Mouse (Mus musculus) MEL-GATA-1-ER (cell line): ENCODE measurements at regions not wholly inside any gene's neighbourhood (a gene's known extent, or its start where the extent isn't known, plus 50 kb on each side); places are given as distances from the start of the nearest gene placed in this dataset.

Experiments used
- DNase-seq: peaks from one replicate; pipeline ENCODE4 v3.0.0-alpha.2; 2012; ENCODE audit warnings: low read depth; ENCODE audit errors: extremely low read depth

- DNase-seq, result no peak
These were observed 327.4 kb downstream of the Btg1 start for GRCm38 (mm10) chr10:96944229-96944628.

GRCm38 (mm10) chr10:96947971-96948370, 331.2 kb downstream of the Btg1 start:
- no peak for DNase-seq

DNA sequence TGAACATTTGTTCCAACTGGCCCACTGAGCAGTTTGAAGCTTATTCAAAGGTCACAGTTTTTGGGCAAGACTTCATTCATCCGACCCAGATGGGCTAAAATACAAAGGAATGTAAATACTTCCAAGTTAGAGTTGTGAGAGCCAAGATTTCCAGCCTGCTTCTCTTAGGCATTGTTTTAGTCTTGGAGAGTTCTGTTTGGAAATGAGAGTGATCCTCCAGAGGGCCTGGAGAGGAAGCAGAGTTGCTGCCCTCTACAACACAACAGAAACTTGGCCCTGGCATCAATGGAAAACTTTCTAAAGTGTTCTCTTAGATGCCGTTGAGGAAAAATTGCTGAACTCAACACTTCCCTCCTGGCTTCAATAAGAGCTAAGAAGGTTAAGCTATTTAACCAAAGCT, 332.1 kb downstream of the Btg1 start:
- DNase-seq, result no peak

- DNase-seq, result no peak
These were observed 338.4 kb downstream of the Btg1 start for GRCm38 (mm10) chr10:96955036-96955775.

- no peak for DNase-seq
These were observed 339.1 kb downstream of the Btg1 start for GRCm38 (mm10) chr10:96955776-96956448.

- no peak for DNase-seq
These were observed 339.6 kb downstream of the Btg1 start for GRCm38 (mm10) chr10:96956449-96956834.

- no peak for DNase-seq
These were observed 340.2 kb downstream of the Btg1 start for GRCm38 (mm10) chr10:96957019-96957418.

DNA sequence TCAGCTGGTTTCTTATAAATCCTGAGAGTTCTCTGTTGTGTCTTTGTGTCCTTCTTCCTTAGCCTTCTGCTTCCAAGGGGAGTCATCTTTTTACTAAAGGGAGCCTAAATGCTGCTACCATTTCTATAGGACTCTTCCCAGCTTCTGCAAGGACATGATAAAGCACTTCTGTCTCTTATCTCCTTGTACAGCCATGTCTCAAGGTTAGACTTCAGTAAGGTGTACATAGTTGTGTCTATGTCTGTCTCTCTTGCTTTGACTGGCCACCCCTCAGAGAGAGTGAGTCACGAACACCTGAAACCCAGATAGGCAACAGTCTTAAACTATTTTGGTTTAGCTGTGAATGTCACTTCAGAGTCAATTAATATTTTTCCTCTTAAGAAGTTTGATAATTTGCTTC, 353.0 kb downstream of the Btg1 start:
- DNase-seq, result no peak

DNA sequence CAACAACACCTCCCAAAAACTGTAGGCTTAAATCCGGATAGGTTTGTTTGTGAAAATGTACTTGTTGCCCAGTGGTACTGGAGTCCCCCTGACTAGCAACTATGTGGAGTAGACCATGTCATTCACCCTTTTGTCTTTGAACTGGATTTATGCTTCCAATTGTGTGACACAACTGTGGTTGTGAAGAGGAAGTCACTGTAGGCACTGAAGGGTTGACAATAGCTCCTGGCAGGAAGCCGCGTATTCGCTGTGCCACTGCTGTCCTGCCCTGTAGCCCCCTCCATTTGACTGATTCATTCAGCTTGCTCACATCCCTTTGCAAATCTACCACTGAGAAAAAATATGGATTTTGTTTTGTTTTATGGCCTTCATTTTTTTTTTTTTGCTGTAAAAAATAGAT, 353.9 kb downstream of the Btg1 start:
- DNase-seq, result no peak

DNA sequence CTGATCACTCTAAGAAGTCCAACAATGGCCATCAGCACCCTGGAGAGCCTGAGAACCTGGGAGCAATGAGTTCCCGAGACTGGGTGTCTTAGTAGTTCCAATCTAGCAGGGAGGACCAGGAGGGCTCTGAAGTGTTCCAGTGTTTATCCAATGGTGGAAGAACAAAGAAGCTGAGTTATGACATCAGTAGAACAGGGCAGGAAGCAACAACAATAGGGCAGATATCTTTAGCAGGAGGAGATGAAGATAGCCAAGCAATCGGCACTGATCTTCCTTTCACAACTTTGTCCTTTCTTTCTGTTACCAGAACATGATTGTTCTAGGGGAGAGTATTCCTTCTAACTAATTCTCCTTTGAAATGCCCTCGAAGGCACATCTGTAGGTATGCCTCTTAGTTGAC, 355.0 kb downstream of the Btg1 start:
- no peak for DNase-seq

- DNase-seq, result no peak
These were observed 357.6 kb downstream of the Btg1 start for GRCm38 (mm10) chr10:96974326-96974977.

DNA sequence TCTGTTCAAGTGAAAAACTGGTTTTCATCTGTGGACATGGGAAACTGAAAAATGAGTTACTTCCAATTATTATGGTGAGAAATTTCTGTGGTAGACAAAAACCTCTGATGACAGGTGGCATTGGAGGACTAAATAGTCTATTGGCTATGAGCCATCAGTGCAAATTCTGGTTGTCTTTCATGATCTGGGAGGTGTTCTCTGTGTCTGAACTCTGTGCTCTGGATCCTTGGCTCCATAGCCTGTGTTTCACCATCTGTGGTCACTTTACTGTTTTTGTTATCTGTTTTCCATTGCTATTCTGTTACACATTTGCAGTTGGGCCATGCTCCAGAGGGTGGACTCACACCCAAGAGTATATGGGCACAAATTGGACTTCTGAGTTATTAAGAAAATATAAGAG, 359.9 kb downstream of the Btg1 start:
- no peak for DNase-seq

DNA sequence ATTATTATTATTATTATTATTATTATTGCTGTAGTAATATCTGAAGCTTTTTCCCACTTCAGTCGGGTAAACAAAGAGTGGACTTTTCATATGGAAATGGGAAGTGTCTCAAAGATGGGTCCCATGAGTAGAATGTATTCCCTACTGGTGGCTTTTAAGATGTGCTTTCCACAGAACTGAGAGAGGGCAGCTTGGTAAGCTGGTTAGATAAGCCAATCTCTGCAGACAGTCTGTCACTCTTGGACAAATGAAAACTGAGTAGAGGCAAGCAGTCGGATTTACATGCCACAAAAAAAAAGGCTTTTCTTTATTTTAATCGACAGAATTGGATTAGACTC, 363.7 kb downstream of the Btg1 start:
- no peak for DNase-seq

DNA sequence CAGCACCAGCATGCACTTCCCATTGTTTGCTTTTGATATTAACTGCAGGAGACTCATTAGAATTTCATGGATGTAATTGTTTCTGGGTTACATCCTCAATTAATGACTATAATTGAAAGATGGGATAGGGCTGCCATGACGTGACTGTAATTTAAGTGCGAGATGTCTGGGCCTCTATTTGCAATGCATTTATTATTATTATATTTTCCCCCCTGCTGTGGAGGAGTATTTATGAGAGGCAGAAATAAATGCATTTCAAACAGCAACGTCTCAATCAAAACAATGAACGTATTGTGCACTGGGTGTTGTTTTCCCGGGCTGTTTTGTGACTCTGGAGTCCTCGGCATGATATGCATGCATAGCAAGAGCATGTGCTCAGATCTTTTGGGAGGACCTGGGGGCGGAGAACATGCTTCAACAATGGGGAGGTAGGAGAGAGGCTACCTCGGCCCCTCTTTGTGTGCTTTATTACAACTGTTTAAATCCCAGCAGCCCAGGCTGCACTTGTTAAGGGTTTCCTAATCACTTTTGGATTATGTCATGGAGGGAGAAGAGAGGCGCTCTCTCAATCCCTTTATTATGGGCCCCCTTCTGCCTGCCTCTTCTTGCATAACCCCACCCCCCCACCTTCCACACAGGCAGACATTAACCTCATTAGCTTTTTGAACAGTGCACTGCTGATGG, 364.2 kb downstream of the Btg1 start:
- DNase-seq, result no peak

- DNase-seq, result no peak
These were observed 364.7 kb downstream of the Btg1 start for GRCm38 (mm10) chr10:96981516-96981869.

DNA sequence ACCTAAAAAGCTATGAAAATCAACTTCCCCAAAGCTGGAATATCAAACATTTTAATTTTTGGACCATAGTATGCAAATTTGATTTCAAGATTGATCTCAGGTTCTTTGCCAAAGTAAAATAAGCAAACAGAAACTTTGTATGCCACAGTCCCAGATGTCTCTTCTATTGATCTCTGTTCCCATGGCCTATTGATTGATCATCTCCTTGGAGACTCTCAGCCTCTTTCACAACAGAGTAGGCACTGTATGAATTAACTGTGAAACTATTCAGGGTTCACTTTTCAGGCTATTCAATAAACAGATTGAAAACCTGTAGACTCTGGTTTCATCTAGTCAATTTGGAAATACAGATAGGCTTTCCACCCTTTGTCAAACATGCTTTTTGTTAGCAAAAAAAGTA, 384.1 kb downstream of the Btg1 start:
- no peak for DNase-seq

GRCm38 (mm10) chr10:97008873-97009272, 392.1 kb downstream of the Btg1 start:
- DNase-seq, result no peak

GRCm38 (mm10) chr10:97009859-97010258, 393.1 kb downstream of the Btg1 start:
- DNase-seq, result no peak

DNA sequence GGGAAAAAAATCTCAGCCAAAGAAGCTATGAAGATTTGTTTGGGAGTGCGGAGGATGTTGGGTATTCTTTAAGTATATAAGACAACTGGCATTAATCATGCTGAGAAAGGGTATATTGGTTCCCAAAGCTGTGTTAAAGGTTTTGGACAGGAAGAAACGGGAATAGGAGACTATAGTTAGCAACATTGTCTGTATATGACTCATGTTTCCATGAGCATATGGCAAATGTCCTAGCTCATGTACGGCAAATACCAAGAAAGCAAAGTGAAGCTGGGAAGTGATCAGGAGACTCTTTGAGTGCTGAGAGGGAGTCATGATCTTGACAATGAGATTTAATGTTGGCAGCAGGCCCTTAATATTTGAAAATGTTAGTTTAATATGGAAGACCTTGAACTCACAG, 401.8 kb downstream of the Btg1 start:
- no peak for DNase-seq

DNA sequence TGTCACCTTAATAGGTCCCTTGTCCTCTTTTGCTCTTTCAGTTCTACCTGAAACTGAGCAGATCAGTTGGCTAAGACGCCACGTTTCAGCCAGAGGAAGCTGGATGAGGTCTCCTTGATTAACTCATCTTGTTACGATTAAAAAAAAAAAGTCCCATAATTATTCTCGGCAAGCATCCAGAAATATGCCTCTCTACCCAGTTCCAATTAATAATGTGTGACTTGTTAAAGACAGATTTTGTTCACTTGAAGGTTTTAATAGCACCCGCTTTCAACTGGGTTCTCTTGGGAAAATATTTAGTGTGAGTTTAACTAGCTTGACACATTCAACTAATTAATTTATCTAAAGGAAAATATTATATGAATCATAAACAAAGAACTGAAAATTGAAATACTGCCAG, 412.0 kb downstream of the Btg1 start:
- no peak for DNase-seq

DNA sequence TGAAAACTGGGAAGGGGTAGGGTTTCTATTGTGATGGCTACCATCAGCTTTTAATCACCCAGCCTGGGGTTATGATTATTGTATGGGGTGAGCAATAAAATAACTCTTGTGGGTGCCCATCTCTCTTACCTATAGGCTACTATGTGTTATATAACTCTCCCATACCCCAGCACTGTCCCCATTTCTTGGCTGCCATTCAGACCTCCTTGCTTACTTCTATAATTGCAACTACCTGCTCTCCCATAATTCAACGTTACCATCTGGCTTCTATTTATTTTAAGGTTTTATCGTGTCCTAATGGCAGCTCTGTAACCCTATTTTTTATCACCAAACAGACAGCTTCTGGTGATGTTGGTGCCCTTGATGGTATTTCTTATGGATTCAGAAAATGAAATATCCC, 414.2 kb downstream of the Btg1 start:
- DNase-seq, result no peak

- DNase-seq, result no peak
These were observed 418.6 kb downstream of the Btg1 start for GRCm38 (mm10) chr10:97035371-97035786.
